Mouse (Mus musculus) stomach, postnatal 0 days (tissue): Measurements from ENCODE around the gene Map3k3.

Source experiments
- CTCF ChIP-seq: IDR thresholded peaks from 2 replicates; pipeline ENCODE4 v1.5.1; 2016; ENCODE audit warnings: antibody characterized with exemption, low read depth, mild to moderate bottlenecking, moderate library complexity
- EP300 ChIP-seq: optimal IDR thresholded peaks from 2 replicates; pipeline ENCODE3; 2016; ENCODE audit warnings: antibody characterized with exemption

DNA sequence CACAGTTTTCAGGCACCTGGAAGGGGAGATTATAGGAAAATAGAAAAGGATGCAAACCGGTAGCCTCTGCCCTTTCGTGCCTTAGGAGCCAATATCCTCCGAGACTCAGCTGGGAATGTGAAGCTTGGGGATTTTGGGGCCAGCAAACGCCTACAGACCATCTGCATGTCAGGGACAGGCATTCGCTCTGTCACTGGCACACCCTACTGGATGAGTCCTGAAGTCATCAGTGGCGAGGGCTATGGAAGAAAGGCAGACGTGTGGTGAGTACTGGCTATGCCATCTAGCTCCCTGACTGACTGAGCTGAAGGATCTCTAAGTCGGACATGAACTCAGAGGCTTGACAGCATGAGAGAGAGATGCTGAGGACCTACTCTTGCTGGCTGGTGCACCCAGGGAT, 67.7 kb downstream of the Map3k3 start:
- TF ChIP-seq CTCF: no peak
- TF ChIP-seq EP300: no peak
